Mouse (Mus musculus) A20 (cell line): Measurements from ENCODE around the gene Irak1.

Experiments used
- DNase-seq: peaks from one replicate; pipeline ENCODE4 v3.0.0-alpha.2; 2011; ENCODE audit warnings: low read depth, low spot score

Gene Irak1

DNA sequence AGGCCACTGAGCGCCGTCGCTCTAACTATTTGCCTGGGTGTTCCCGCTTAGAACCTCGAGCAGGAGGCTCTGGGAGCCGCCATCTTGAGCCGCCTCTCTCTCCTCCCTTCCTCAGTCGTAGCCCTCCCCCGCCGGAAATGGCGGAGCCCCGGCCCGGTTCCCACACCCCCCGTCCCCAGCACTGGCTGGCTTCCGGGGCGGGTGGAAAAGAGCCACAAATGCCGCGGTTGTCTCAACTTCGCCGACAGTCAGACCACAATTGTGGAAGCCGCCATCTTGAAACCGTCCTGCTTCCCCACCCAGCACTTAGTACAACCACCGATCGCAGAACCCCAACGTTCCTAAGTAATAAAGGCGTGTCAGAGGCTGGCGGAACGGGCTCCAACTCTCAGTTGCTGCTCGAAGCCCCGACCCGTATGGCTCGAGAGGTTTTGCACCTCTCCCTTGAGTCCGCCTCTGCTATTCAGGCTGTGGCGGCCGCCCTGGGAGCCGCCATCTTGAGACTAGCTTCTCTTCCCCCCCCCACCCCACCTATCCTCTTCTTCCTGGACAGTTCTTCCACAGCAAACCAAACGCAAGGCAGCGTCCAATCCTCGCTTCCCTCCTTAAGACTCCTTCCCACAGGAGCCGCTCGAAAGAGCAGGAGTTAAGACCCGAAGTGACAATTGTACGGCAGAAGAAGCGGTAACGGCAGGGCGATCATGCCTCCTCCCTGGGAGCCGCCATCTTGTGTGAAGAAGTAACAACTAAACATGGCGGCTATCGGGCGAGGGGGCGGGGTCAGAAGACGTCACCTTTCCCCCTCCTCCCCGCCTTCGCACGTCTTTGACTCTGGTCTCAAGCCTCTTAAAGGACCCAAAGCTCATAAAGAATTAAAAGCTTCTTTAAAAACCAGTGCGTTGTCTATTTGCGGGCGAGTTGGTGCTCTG lies 57.2 kb downstream of the Irak1 start, which contains the start of gene Hcfc1:
Gene Hcfc1, minus strand, starts transcription at position 110 of the 929 bp plus-strand sequence.
- peak; percentile 90 for DNase-seq

DNA sequence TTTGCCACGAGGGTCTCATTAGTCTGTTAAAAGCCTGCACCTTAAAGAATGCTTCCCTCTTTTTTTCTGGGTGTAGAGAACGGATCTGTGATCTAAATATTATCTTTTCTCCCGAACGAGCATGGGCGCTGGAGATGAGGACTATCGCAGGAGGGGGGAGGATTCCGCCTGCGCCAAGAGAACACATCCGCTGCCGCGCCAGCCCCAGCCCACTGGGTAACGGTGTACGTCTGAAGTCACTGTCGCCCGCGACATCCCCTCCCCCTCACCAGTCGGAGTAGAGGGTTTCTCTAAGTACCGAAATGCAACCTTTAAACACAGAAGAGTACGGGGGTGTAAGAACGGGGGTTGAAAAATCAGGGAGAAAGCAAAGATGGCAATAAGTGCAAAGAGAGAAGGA lies 58.4 kb downstream of the Irak1 start:
- DNase-seq = peak; percentile 62

DNA sequence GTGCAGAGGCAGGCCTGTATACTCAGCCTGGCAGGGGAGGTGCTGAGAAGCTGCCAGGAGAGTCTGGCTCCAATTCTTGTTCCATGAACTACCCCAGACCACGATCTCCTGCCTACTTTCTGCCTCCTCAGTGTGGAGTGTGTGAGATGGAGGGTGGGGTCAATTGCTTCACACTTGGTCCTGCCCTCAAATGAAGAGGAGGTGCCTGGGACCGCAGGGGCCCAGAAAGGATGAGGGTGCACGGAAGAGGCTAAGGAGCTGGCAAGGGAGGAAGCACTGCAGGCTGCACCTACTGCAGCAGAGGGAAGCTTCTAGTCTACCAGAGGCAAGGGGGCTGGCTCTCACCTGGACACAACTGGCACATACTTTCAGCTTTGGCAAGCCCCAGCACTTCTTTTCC lies 59.4 kb downstream of the Irak1 start:
- DNase-seq = no peak
